Mouse (Mus musculus) heart, adult 2 months (tissue): ENCODE results near the gene Sprr2b. TPM values are rescaled to one million over a fixed set of nuclear protein-coding genes. Genes with fewer than 3 reads are reported as not detected.

Source experiments
- DNase-seq, 2 experiments: peaks; one replicate each; pipeline ENCODE4 v3.0.0; 2021
- H3K27ac ChIP-seq: fragments of 200-600 bp; 2 replicates; pipeline ENCODE4 v1.8.1; 2022
- H3K27me3 ChIP-seq: fragments of 200-500 bp; 2 replicates; pipeline ENCODE4 v1.6.1; 2012; ENCODE audit warnings: mild to moderate bottlenecking, low read length, inconsistent platforms, mixed read lengths; ENCODE audit not compliant: control insufficient read depth, insufficient read depth
- H3K36me3 ChIP-seq: fragments of 200-500 bp; 2 replicates; pipeline ENCODE4 v1.6.1; 2012; ENCODE audit warnings: low read length, inconsistent platforms; ENCODE audit not compliant: control insufficient read depth, insufficient read depth
- H3K4me1 ChIP-seq: fragments of 200-500 bp; 2 replicates; pipeline ENCODE4 v1.6.1; 2011; ENCODE audit warnings: low read length; ENCODE audit not compliant: control insufficient read depth, insufficient read depth
- H3K4me3 ChIP-seq: fragments of 200-600 bp; 2 replicates; pipeline ENCODE4 v1.8.1; 2022
- H3K79me2 ChIP-seq: fragments of 200-500 bp; replicated peaks from 2 replicates; pipeline ENCODE4 v1.6.1; 2012; ENCODE audit warnings: mild to moderate bottlenecking, inconsistent platforms, low read length, moderate library complexity, mixed read lengths; ENCODE audit not compliant: control insufficient read depth, insufficient read depth
- H3K9ac ChIP-seq: fragments of 200-500 bp; 2 replicates; pipeline ENCODE4 v1.6.1; 2012; ENCODE audit warnings: low read depth, mild to moderate bottlenecking, control low read depth, inconsistent platforms, low read length, mixed read lengths
- CTCF ChIP-seq: fragments of 200-600 bp; IDR thresholded peaks from 2 replicates; pipeline ENCODE4 v1.8.1; 2022; ENCODE audit warnings: antibody characterized with exemption, mild to moderate bottlenecking, moderate library complexity
- EP300 ChIP-seq: fragments of 200-500 bp; IDR thresholded peaks from 2 replicates; pipeline ENCODE4 v1.6.1; 2011; ENCODE audit warnings: low read depth, low read length, control low read depth; ENCODE audit not compliant: insufficient read depth
- POLR2A ChIP-seq: fragments of 200-500 bp; IDR thresholded peaks from 2 replicates; pipeline ENCODE4 v1.6.1; 2011; ENCODE audit warnings: mild to moderate bottlenecking, low read depth, low read length, control low read depth; ENCODE audit not compliant: insufficient read depth
- WGBS: fragments of 180-500 bp; shearing (Covaris S2); methylation state at CpG from one replicate; pipeline ENCODE4 v1.1.7; 2018; 5-methylcytosine and 5-hydroxymethylcytosine counted together
- intact Hi-C: fragments of 180-260 bp; cut with DNase I; formaldehyde crosslinking; loops from one replicate; pipeline ENCODE4 v1.15.1; 2025
- polyA plus RNA-seq: library from polyadenylated mRNA; depleted of rRNA; stranded (reverse); fragments of >200 nt; gene quantifications from 2 replicates; pipeline ENCODE4 v1.2.3, GENCODE M21; 2012; rRNA removed
- total RNA-seq, 2 experiments: library from RNA; stranded (reverse); gene quantifications; 2 replicates each; pipeline ENCODE4 v1.2.3; 2021

Gene Sprr2b
- total and polyA plus RNA-seq, 3 experiments, result not detected

DNA sequence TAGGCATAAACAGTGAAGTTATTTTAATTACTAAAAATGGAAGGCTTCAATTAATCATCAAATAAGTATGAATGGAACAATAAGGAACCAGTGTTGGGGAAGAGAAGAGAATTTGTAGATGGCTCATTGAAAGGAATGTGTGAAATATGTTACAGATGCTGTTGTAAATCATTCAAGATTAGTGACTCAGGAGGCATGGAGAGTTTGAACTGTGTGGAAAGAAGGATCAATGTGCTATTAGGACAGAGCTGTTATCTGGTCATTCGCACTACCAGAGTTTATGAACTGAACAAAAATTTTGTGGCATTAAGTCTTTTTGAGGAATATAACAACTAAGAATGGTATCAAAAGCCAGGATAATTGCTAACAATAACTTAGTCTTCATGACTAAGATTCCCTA is 9.0 kb upstream of the Sprr2b start:
- Histone ChIP-seq H3K36me3 (no peaks in the 10 kb centered on the region), H3K4me3 (no peak overlapping the region), H3K27ac (no peak overlapping the region), H3K27me3 (no peaks in the 10 kb centered on the region), H3K79me2 (no peaks in the 10 kb centered on the region), H3K9ac (no peak overlapping the region), H3K4me1 (no peaks in the 10 kb centered on the region)
- TF ChIP-seq CTCF (no peak), POLR2A (no peak), EP300 (no peak)
- intact Hi-C loops, result no loop called here
- WGBS, result 88% methylated on average over 1 of the region's 1 CpGs
- DNase-seq, result no peak

DNA sequence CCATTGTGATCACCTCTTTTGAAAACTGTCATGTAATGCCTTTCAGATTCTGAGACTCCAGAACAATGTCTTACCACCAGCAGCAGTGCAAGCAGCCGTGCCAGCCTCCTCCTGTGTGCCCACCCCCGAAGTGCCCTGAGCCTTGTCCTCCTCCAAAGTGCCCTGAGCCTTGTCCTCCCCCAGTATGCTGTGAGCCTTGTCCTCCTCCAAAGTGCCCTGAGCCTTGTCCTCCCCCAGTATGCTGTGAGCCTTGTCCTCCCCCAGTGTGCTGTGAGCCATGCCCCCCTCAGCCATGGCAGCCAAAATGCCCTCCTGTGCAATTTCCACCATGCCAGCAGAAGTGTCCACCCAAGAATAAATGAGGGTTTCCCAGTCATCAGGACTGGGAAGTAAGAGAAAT is 964 bp downstream of the Sprr2b start:
- H3K4me3 ChIP-seq, result no peak overlapping the region
- H3K9ac ChIP-seq, result no peak overlapping the region
- no peak for TF ChIP-seq POLR2A
- no peak for TF ChIP-seq CTCF
- no peak for TF ChIP-seq EP300
- no peak overlapping the region for H3K27ac ChIP-seq
- intact Hi-C loops, result no loop called here
- no peaks in the 10 kb centered on the region for H3K79me2 ChIP-seq
- no peaks in the 10 kb centered on the region for H3K4me1 ChIP-seq
- DNase-seq, result no peak
- no peaks in the 10 kb centered on the region for H3K36me3 ChIP-seq
- WGBS, result 89% methylated on average over 2 of the region's 2 CpGs
- no peaks in the 10 kb centered on the region for H3K27me3 ChIP-seq

DNA sequence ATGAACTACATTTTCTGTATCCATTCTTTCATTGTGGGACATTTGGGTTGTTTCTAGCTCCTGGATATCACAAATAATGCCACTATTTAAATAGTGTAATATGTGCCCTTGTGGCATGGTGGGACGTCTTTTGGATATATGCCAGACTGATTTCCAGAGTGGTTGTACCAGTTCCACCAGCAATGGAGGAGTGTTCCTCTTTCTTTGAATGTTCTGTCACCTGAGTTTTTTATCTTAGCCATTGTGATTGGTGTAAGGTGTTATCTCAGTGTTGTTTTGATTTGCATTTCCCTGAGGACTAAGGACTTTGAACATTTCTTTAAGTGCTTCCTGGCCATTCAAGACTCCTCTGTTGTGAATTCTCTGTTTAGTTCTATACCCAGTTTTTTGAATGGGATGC is 19.9 kb downstream of the Sprr2b start:
- H3K36me3 ChIP-seq, result no peaks in the 10 kb centered on the region
- H3K4me1 ChIP-seq, result no peaks in the 10 kb centered on the region
- no peak overlapping the region for H3K27ac ChIP-seq
- WGBS, result 60% methylated on average over 1 of the region's 1 CpGs
- no peaks in the 10 kb centered on the region for H3K79me2 ChIP-seq
- H3K4me3 ChIP-seq, result no peak overlapping the region
- H3K9ac ChIP-seq, result no peak overlapping the region
- intact Hi-C loops, result no loop called here
- DNase-seq, result no peak
- TF ChIP-seq POLR2A, result no peak
- TF ChIP-seq CTCF, result no peak
- no peak for TF ChIP-seq EP300
- H3K27me3 ChIP-seq, result no peaks in the 10 kb centered on the region

DNA sequence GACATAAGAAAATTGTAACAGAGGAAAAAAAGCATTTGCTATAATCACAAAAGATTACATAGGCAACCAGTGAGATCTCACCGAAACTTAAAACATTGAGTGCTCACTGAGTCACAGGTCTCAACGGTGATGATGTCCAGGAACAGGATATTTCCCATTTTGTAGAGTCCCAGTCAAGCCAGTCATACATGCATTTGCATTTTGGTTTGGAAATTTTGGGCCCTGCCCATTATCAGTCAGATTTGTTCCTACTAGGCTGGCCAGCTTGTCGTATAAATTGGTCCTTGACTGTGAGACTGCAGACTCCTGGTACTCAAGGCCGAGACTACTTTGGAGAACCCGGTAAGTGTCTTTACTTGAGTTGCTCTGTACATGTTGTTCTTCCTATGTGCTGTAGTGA is 22.4 kb downstream of the Sprr2b start, which contains the start of gene Sprr2d:
Gene Sprr2d, plus strand, starts transcription at position 301 of the 400 bp plus-strand sequence.
- no peaks in the 10 kb centered on the region for H3K4me1 ChIP-seq
- H3K9ac ChIP-seq, result no peak within 1 kb of the TSS
- H3K27ac ChIP-seq, result no peak within 1 kb of the TSS
- no peak for DNase-seq
- no peak within 1 kb of the TSS for H3K4me3 ChIP-seq
- no peaks in the 10 kb centered on the region for H3K27me3 ChIP-seq
- TF ChIP-seq POLR2A (no peak), CTCF (no peak), EP300 (no peak)
- no peaks in the 10 kb centered on the region for H3K36me3 ChIP-seq
- intact Hi-C loops, result no loop called here
- whole genome bisulfite sequencing, result 81% methylated on average over 5 of the region's 5 CpGs
- H3K79me2 ChIP-seq, result no peaks in the 10 kb centered on the region

DNA sequence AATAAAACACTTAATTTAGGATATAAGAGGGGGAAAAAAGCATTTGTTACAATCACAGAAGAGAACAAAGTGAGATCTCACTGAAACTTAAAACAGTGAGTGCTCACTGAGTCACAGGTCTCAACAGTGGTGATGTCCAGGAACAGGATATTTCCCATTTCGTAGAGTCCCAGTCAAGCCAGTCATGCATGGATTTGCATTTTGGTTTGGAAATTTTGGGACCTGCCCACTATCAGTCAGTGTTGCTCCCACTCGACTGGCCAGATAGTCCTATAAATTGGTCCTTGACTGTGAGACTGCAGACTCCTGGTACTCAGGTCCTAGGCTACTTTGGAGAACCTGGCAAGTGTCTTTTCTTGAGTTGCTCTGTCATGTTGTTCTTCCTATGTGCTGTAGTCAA is 35.4 kb downstream of the Sprr2b start, which contains the start of gene Sprr2e:
Gene Sprr2e, plus strand, starts transcription at position 301 of the 400 bp plus-strand sequence.
- no peaks in the 10 kb centered on the region for H3K4me1 ChIP-seq
- H3K4me3 ChIP-seq, result no peak within 1 kb of the TSS
- intact Hi-C loops, result no loop called here
- H3K9ac ChIP-seq, result no peak within 1 kb of the TSS
- no peaks in the 10 kb centered on the region for H3K79me2 ChIP-seq
- no peaks in the 10 kb centered on the region for H3K36me3 ChIP-seq
- TF ChIP-seq CTCF, result no peak
- no peak for TF ChIP-seq EP300
- TF ChIP-seq POLR2A, result no peak
- no peak for DNase-seq
- H3K27ac ChIP-seq, result no peak within 1 kb of the TSS
- no peaks in the 10 kb centered on the region for H3K27me3 ChIP-seq
- 73% methylated on average over 2 of the region's 2 CpGs for WGBS

DNA sequence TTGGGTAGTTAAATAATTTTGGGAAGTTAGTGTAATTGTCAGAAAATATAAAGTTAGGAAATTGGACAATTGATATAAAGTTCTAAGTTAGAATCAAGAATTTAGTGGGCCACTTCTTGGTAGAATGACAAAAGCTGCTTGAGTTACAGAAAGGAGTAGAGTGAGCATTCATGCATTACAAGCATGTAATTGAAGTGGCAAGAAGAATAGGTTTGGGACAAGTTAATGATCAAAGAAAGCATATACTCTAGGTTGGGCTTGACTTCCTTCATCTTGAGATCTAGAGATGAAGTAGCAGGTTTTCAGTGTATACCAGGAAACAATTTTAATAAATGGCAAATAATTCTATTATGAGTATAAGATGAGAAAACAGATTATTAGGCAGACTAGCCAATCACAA is 45.2 kb downstream of the Sprr2b start:
- no peak overlapping the region for H3K4me3 ChIP-seq
- no peak overlapping the region for H3K27ac ChIP-seq
- H3K36me3 ChIP-seq, result no peaks in the 10 kb centered on the region
- intact Hi-C loops, result no loop called here
- H3K4me1 ChIP-seq, result no peaks in the 10 kb centered on the region
- H3K79me2 ChIP-seq, result no peaks in the 10 kb centered on the region
- H3K27me3 ChIP-seq, result no peaks in the 10 kb centered on the region
- no peak overlapping the region for H3K9ac ChIP-seq
- DNase-seq, result no peak
- no peak for TF ChIP-seq CTCF
- TF ChIP-seq EP300, result no peak
- no peak for TF ChIP-seq POLR2A

DNA sequence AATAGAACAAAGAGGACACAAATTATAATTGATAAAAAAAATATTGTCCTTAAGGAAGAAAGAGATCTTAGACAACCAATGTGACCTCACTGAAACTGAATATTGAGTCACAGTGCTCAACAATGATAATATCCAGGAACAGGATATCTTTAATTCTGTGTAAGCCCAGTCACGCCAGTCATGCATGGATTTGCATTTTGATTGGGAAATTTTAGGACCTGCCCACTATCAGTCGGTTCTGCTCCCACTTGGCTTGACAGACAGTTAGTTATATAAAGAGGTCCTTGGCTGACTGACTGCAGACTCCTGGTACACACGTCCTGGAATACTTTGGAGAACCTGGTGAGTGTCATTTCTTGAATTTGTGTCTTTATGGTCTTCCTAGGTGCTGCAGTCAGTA is 48.5 kb downstream of the Sprr2b start, which contains the start of gene Sprr2f:
Gene Sprr2f, plus strand, starts transcription at position 301 of the 400 bp plus-strand sequence.
- intact Hi-C loops, result no loop called here
- H3K79me2 ChIP-seq, result no peaks in the 10 kb centered on the region
- H3K36me3 ChIP-seq, result no peaks in the 10 kb centered on the region
- WGBS, result 49% methylated on average over 3 of the region's 3 CpGs
- no peak within 1 kb of the TSS for H3K9ac ChIP-seq
- H3K27me3 ChIP-seq, result no peaks in the 10 kb centered on the region
- H3K4me1 ChIP-seq, result no peaks in the 10 kb centered on the region
- no peak within 1 kb of the TSS for H3K27ac ChIP-seq
- TF ChIP-seq POLR2A, result no peak
- no peak within 1 kb of the TSS for H3K4me3 ChIP-seq
- DNase-seq, result no peak

Other genes starting within 250 kb of the Sprr2b start
- not detected for gene Lor, start 233.5 kb upstream of the Sprr2b start, total RNA-seq
- not detected in 2 replicates for gene Lor, start 233.5 kb upstream of the Sprr2b start, polyA plus RNA-seq
- not detected for gene Prr9, start 192.7 kb upstream of the Sprr2b start, total RNA-seq
- not detected in 2 replicates for gene Prr9, start 192.7 kb upstream of the Sprr2b start, polyA plus RNA-seq
- not detected for gene Lelp1, start 173.9 kb upstream of the Sprr2b start, total RNA-seq
- 0.35 and 0.39 TPM in 2 replicates for gene Lelp1, start 173.9 kb upstream of the Sprr2b start, polyA plus RNA-seq
- not detected for gene Sprr2a1, start 100.8 kb upstream of the Sprr2b start, total RNA-seq
- gene Sprr2a1, start 100.8 kb upstream of the Sprr2b start, polyA plus RNA-seq, result not detected in 2 replicates
- gene Sprr2a2, start 100.7 kb upstream of the Sprr2b start, total RNA-seq, result 1 to 10 TPM in 1 of 2 experiments, under 1 TPM in 1; 0.43 to 1.1 TPM
- gene Sprr2a2, start 100.7 kb upstream of the Sprr2b start, polyA plus RNA-seq, result 5.7 and 5.8 TPM in 2 replicates
- gene Sprr2a3, start 31.2 kb upstream of the Sprr2b start, total RNA-seq, result not detected
- gene Sprr2a3, start 31.2 kb upstream of the Sprr2b start, polyA plus RNA-seq, result 0.18 TPM in 2 replicates
- gene Sprr2d, start 22.5 kb downstream of the Sprr2b start, total RNA-seq, result not detected
- gene Sprr2d, start 22.5 kb downstream of the Sprr2b start, polyA plus RNA-seq, result not detected in 2 replicates
- not detected for gene Sprr2e, start 35.5 kb downstream of the Sprr2b start, total RNA-seq
- not detected in 2 replicates for gene Sprr2e, start 35.5 kb downstream of the Sprr2b start, polyA plus RNA-seq
- not detected for gene Sprr2f, start 48.6 kb downstream of the Sprr2b start, total RNA-seq
- gene Sprr2f, start 48.6 kb downstream of the Sprr2b start, polyA plus RNA-seq, result not detected in 2 replicates
- not detected for gene Sprr2h, start 69.1 kb downstream of the Sprr2b start, total RNA-seq
- not detected in 2 replicates for gene Sprr2h, start 69.1 kb downstream of the Sprr2b start, polyA plus RNA-seq
- gene Sprr2i, start 91.4 kb downstream of the Sprr2b start, total RNA-seq, result not detected
- not detected in 2 replicates for gene Sprr2i, start 91.4 kb downstream of the Sprr2b start, polyA plus RNA-seq
- not detected for gene Sprr2j-ps, start 101.5 kb downstream of the Sprr2b start, total RNA-seq
- not detected in 2 replicates for gene Sprr2j-ps, start 101.5 kb downstream of the Sprr2b start, polyA plus RNA-seq
- gene Gm9774, start 112.8 kb downstream of the Sprr2b start, total RNA-seq, result 1 to 10 TPM; 3.3 to 3.5 TPM
- gene Gm9774, start 112.8 kb downstream of the Sprr2b start, polyA plus RNA-seq, result 4.6 and 4.7 TPM in 2 replicates
- not detected for gene Sprr2k, start 116.0 kb downstream of the Sprr2b start, total RNA-seq
- gene Sprr2k, start 116.0 kb downstream of the Sprr2b start, polyA plus RNA-seq, result not detected in 2 replicates
- not detected for gene Sprr1b, start 122.2 kb downstream of the Sprr2b start, total RNA-seq
- gene Sprr1b, start 122.2 kb downstream of the Sprr2b start, polyA plus RNA-seq, result not detected in 2 replicates
- not detected for gene Sprr3, start 142.1 kb downstream of the Sprr2b start, total RNA-seq
- not detected in 2 replicates for gene Sprr3, start 142.1 kb downstream of the Sprr2b start, polyA plus RNA-seq
- gene Sprr1a, start 169.3 kb downstream of the Sprr2b start, total RNA-seq, result not detected
- 0.66 TPM in 1 of 2 replicates, not detected in the other for gene Sprr1a, start 169.3 kb downstream of the Sprr2b start, polyA plus RNA-seq
- not detected for gene Sprr4, start 183.9 kb downstream of the Sprr2b start, total RNA-seq
- gene Sprr4, start 183.9 kb downstream of the Sprr2b start, polyA plus RNA-seq, result not detected in 2 replicates
- gene 2310046K23Rik, start 217.9 kb downstream of the Sprr2b start, total RNA-seq, result not detected
- gene 2310046K23Rik, start 217.9 kb downstream of the Sprr2b start, polyA plus RNA-seq, result not detected in 2 replicates